In the genomic region with DNA sequence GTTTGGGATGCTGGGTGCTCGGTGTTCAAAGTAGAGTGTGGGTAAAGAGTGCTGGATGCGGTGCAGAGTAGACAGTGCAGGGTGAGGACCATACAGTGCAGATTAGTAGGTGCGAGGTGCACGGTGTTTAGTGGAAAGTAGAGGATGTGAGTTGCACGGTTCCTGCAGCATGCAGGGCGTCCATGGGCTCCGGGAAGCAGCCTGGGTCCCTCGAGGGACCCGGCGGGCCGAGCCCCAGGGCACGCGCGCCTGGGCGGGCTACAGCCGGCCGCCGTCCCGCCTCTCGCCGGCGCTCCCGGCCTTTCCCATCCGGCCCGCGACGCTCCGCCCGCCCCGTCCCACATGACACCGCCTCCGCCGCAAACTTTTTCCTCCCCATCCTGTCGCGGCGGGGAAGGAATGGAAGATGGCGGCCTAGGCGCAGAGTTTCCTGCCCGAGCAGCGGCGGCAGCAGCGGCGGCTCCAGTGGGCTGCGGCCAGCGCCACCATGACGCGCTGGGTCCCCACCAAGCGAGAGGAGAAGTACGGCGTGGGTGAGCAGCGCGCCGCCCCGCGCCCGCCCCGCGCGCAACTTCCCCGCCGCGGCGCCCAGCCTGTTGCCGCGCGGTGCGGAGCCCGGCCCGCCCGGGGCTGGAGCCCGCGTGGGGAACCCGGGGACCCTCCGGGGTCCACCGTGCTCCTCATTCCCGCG, we compare ENCODE assay signal across 9 mouse cellular contexts. TPM values are rescaled to one million over a fixed set of nuclear protein-coding genes. Genes with fewer than 3 reads are reported as not detected.
DNase-seq lines count a peak whose midpoint lies in the region; ATAC-seq lines count a peak whose summit lies in the region.
"Had no signal": no experiment of that assay in that cellular context is flagged by ENCODE, and none has a peak within 500 bp of the region (broad histone marks: within the 10 kb centered on the region; RNA-seq: fewer than 3 reads in every experiment).

A gene (plus strand): TSS at position 343 of the 691 bp plus-strand sequence.

- H3K36me3 ChIP-seq in embryonic facial prominence, embryonic 14.5 days (ENCODE audit: control insufficient read depth, insufficient read depth, low read length) = no peaks in the 10 kb centered on the region
- no peaks in the 10 kb centered on the region for H3K36me3 ChIP-seq in heart, embryonic 11.5 days (ENCODE audit: control insufficient read depth, insufficient read depth, low read length)
- no peaks in the 10 kb centered on the region for H3K36me3 ChIP-seq in kidney, embryonic 15.5 days
- H3K36me3 ChIP-seq in liver, embryonic 11.5 days (ENCODE audit: control insufficient read depth, insufficient read depth, low read length) = no peaks in the 10 kb centered on the region

- peaks cover 18% of the 10 kb centered on the region for H3K4me1 ChIP-seq in embryonic facial prominence, embryonic 14.5 days (ENCODE audit: control insufficient read depth, insufficient read depth, low read length)
- peaks cover 16% of the 10 kb centered on the region for H3K4me1 ChIP-seq in heart, embryonic 11.5 days (ENCODE audit: control insufficient read depth, insufficient read depth, low read length)
- H3K4me1 ChIP-seq in kidney, embryonic 15.5 days = peaks cover 59% of the 10 kb centered on the region
- H3K4me1 ChIP-seq in liver, embryonic 11.5 days (replicated peaks; ENCODE audit: control insufficient read depth, insufficient read depth, low read length) = no peaks in the 10 kb centered on the region; the same call in 1 of the 2 replicates

- ATAC-seq in embryonic facial prominence, embryonic 14.5 days (ENCODE audit: low read depth) = peak; percentile 91
- peak; percentile 74 for ATAC-seq in heart, embryonic 11.5 days (replicated peaks; ENCODE audit: insufficient number of reproducible peaks, low FRiP score, low TSS enrichment)
- peak; percentile 91 for ATAC-seq in kidney, embryonic 15.5 days (replicated peaks; ENCODE audit: low FRiP score)
- peak; percentile 72 for ATAC-seq in liver, embryonic 11.5 days (replicated peaks; ENCODE audit: low FRiP score)
- no peak for ATAC-seq in monocyte, adult 5-6 weeks (replicated peaks; ENCODE audit: insufficient number of reproducible peaks, low FRiP score, low TSS enrichment, poor library complexity, severe bottlenecking)

- no peaks in the 10 kb centered on the region for H3K9me3 ChIP-seq in embryonic facial prominence, embryonic 14.5 days (ENCODE audit: control insufficient read depth, low read length)
- no peaks in the 10 kb centered on the region for H3K9me3 ChIP-seq in heart, embryonic 11.5 days (replicated peaks; ENCODE audit: control insufficient read depth, low read length)
- H3K9me3 ChIP-seq in kidney, embryonic 15.5 days (replicated peaks) = no peaks in the 10 kb centered on the region
- no peaks in the 10 kb centered on the region for H3K9me3 ChIP-seq in liver, embryonic 11.5 days (ENCODE audit: control insufficient read depth, low read length)

- peak within 1 kb of the TSS; percentile 94 for H3K27ac ChIP-seq in embryonic facial prominence, embryonic 14.5 days (replicated peaks; ENCODE audit: low read depth, low read length)
- H3K27ac ChIP-seq in heart, embryonic 11.5 days (ENCODE audit: low read depth, low read length) = peak within 1 kb of the TSS; percentile 77
- H3K27ac ChIP-seq in kidney, embryonic 15.5 days = peak within 1 kb of the TSS; percentile 97
- H3K27ac ChIP-seq in liver, embryonic 11.5 days (ENCODE audit: low read depth, low read length) = peak within 1 kb of the TSS; percentile 73

- peak within 1 kb of the TSS; percentile 82 for H3K4me3 ChIP-seq in embryonic facial prominence, embryonic 14.5 days (ENCODE audit: low read depth, low read length)
- peak within 1 kb of the TSS; percentile 61 for H3K4me3 ChIP-seq in heart, embryonic 11.5 days (ENCODE audit: low read depth, low read length)
- H3K4me3 ChIP-seq in kidney, embryonic 15.5 days (replicated peaks) = peak within 1 kb of the TSS; percentile 66
- H3K4me3 ChIP-seq in liver, embryonic 11.5 days (ENCODE audit: low read depth, low read length) = peak within 1 kb of the TSS; percentile 67

- 2% methylated on average over 32 of the region's 77 CpGs for WGBS in embryonic facial prominence, embryonic 14.5 days
- WGBS in heart, embryonic 11.5 days (ENCODE audit: insufficient replicate concordance) = 2% methylated on average over 77 of the region's 77 CpGs
- WGBS in kidney, embryonic 15.5 days = 2% methylated on average over 71 of the region's 77 CpGs
- WGBS in liver, embryonic 11.5 days = 2% methylated on average over 59 of the region's 77 CpGs

- DNase-seq in layer of hippocampus, adult 11-12 months (ENCODE audit: low spot score) = peak; percentile 47
- DNase-seq in layer of hippocampus, adult 9-10 months (ENCODE audit: low spot score) = no peak
- peak; percentile 87 for DNase-seq in embryonic facial prominence, embryonic 14.5 days (ENCODE audit: low spot score)
- DNase-seq in liver, embryonic 11.5 days (ENCODE audit: low spot score) = peak; percentile 70
- peak; percentile 18 for DNase-seq in thymus, postnatal 25 days

- H3K9ac ChIP-seq in embryonic facial prominence, embryonic 14.5 days (ENCODE audit: low read depth, low read length) = peak within 1 kb of the TSS; percentile 95
- H3K9ac ChIP-seq in heart, embryonic 11.5 days (ENCODE audit: low read depth, low read length) = peak within 1 kb of the TSS; percentile 83
- peak within 1 kb of the TSS; percentile 80 for H3K9ac ChIP-seq in kidney, embryonic 15.5 days
- H3K9ac ChIP-seq in liver, embryonic 11.5 days (ENCODE audit: low read depth, low read length) = peak within 1 kb of the TSS; percentile 80

- peak within 1 kb of the TSS; percentile 63 for H3K4me2 ChIP-seq in embryonic facial prominence, embryonic 14.5 days (ENCODE audit: low read depth, low read length)
- H3K4me2 ChIP-seq in heart, embryonic 11.5 days = peak within 1 kb of the TSS; percentile 79
- H3K4me2 ChIP-seq in kidney, embryonic 15.5 days = peak within 1 kb of the TSS; percentile 68
- peak within 1 kb of the TSS; percentile 72 for H3K4me2 ChIP-seq in liver, embryonic 11.5 days

- H3K27me3 ChIP-seq in embryonic facial prominence, embryonic 14.5 days (replicated peaks; ENCODE audit: control insufficient read depth, insufficient read depth, low read length) = no peaks in the 10 kb centered on the region
- peaks cover 3% of the 10 kb centered on the region; the same call in 1 of the 2 replicates for H3K27me3 ChIP-seq in heart, embryonic 11.5 days (ENCODE audit: control insufficient read depth, insufficient read depth, low read length)
- 0 out of 2 replicates have a peak, but pooled peaks cover 4% of the 10 kb centered on the region for H3K27me3 ChIP-seq in kidney, embryonic 15.5 days
- H3K27me3 ChIP-seq in liver, embryonic 11.5 days (replicated peaks; ENCODE audit: control insufficient read depth, insufficient read depth, low read length) = peaks cover 17% of the 10 kb centered on the region
- H3K27me3 ChIP-seq: CH12.LX had no signal

RNA-seq across cellular contexts. Expression of the gene that starts here (rescaled TPM):
- polyA plus RNA-seq in embryonic facial prominence, embryonic 14.5 days (2014; fragmentation: Nextera tagmentation; extraction: Ambion mirVana) = 35.6 and 39.5 TPM in 2 replicates
- polyA plus RNA-seq in heart, embryonic 11.5 days (2014; fragmentation: Nextera tagmentation; extraction: Ambion mirVana) = 26.0 and 28.1 TPM in 2 replicates
- polyA plus RNA-seq in kidney, embryonic 15.5 days (2015; fragmentation: Nextera tagmentation; extraction: Ambion mirVana) = 46.8 and 47.7 TPM in 2 replicates
- polyA plus RNA-seq in liver, embryonic 11.5 days (2014; fragmentation: Nextera tagmentation; extraction: Ambion mirVana) = 15.9 and 17.2 TPM in 2 replicates
- 12.0 to 19.6 TPM (median 16.4 TPM) in 3 replicates for total RNA-seq in monocyte, adult 5-6 weeks (2017)
- total RNA-seq: CH12.LX had no signal
